Mouse (Mus musculus) liver, embryonic 12.5 days (tissue): ENCODE data around the gene Neurod2. TPM values are rescaled to one million over a fixed set of nuclear protein-coding genes. Genes with fewer than 3 reads are reported as not detected.
A peak's percentile ranks its signal among the peaks of the same experiment; 100 is the strongest.

Experiments
- ATAC-seq: fragments of 200-750 bp; cut with Nextera tagmentation; 2 replicates; pipeline ENCODE4 v1.8.0; 2017; ENCODE audit warnings: moderate number of reproducible peaks, mild to moderate bottlenecking, moderate library complexity
- H3K27ac ChIP-seq: fragments of 300-500 bp; sonication (generic); 2 replicates; pipeline ENCODE4 v1.5.1; 2016; ENCODE audit warnings: mild to moderate bottlenecking
- H3K27me3 ChIP-seq: fragments of 300-500 bp; sonication (generic); replicated peaks from 2 replicates; pipeline ENCODE4 v1.6.1; 2016; ENCODE audit warnings: mild to moderate bottlenecking, moderate library complexity
- H3K36me3 ChIP-seq: fragments of 300-500 bp; sonication (generic); 2 replicates; pipeline ENCODE4 v1.6.1; 2016; ENCODE audit warnings: mild to moderate bottlenecking, moderate library complexity
- H3K4me1 ChIP-seq: fragments of 300-500 bp; sonication (generic); 2 replicates; pipeline ENCODE4 v1.6.1; 2016
- H3K4me2 ChIP-seq: fragments of 300-500 bp; sonication (generic); 2 replicates; pipeline ENCODE4 v1.6.1; 2016; ENCODE audit warnings: mild to moderate bottlenecking, moderate library complexity
- H3K4me3 ChIP-seq: fragments of 300-500 bp; sonication (generic); 2 replicates; pipeline ENCODE4 v1.5.1; 2016; ENCODE audit warnings: mild to moderate bottlenecking, moderate library complexity
- H3K9ac ChIP-seq: fragments of 300-500 bp; sonication (generic); 2 replicates; pipeline ENCODE4 v1.6.1; 2016; ENCODE audit warnings: mild to moderate bottlenecking, moderate library complexity
- H3K9me3 ChIP-seq: fragments of 300-500 bp; sonication (generic); replicated peaks from 2 replicates; pipeline ENCODE4 v1.6.1; 2016; ENCODE audit warnings: mild to moderate bottlenecking, moderate library complexity
- WGBS: fragments of 180-500 bp; shearing (Covaris S2); methylation state at CpG from one replicate; pipeline ENCODE4 v1.1.7; 2016; ENCODE audit not compliant: insufficient replicate concordance; 5-methylcytosine and 5-hydroxymethylcytosine counted together
- polyA plus RNA-seq: library from polyadenylated mRNA; unstranded; fragments of >200 nt; fragmentation: Nextera tagmentation; extraction: Ambion mirVana; gene quantifications from 2 replicates; pipeline ENCODE4 v1.2.1, GENCODE M21; 2016

Neurod2 gene
- polyA plus RNA-seq: not detected in 2 replicates

DNA sequence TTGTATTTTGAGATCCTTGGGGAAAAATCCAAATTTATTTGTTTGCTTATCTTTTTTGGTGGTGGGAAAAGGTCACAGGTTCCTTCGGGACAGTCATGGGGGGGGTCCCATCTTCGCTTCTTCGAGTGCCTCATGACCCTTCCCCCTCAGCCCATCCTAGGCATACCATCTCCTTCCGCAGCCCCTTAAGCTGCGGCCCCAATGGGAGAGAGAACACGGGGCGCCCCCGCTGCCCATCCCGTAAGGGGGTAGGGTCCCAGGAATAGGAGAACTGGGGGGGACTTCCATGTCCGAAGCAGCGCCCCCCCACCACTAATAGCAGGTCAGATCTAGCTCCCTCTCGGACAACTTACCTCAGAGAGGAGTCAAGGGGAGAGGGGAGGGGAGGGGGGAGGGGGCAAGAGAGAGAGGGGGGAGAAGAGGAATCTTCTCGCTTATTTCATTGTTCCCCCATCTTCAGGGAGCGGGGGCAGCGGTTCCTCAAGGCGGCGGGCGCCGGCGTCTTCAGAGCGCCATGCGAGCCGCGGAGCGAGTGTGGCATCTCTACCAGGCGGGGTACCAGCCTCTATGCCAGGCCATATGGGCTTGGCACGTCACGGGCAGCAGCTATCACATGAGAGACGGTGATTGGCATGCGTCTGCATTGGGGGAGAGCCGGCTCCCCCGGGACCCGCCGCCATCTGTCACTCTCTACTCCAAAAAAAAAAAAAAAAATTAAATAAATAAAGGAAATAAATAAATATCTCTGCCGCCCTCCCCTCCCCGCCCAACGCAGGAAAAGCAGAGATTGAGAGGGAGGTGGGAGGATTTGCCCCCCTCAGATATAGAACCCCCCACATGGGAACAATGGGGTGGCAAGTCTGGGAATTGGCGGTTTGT lies at the start of gene Neurod2:
Neurod2 (minus strand) TSS at position 568 of the 879 bp plus-strand sequence.
- Histone ChIP-seq H3K4me2 (peak within 1 kb of the TSS; percentile 28), H3K4me3 (peak within 1 kb of the TSS; percentile 2; the same call in 1 of the 2 replicates), H3K36me3 (no peaks in the 10 kb centered on the region), H3K4me1 (peaks cover 8% of the 10 kb centered on the region; the same call in 1 of the 2 replicates), H3K27ac (no peak within 1 kb of the TSS), H3K9ac (no peak within 1 kb of the TSS), H3K27me3 (peaks cover 100% of the 10 kb centered on the region), H3K9me3 (no peaks in the 10 kb centered on the region)
- ATAC-seq: no peak
- 3% methylated on average over 38 of the region's 38 CpGs for WGBS

DNA sequence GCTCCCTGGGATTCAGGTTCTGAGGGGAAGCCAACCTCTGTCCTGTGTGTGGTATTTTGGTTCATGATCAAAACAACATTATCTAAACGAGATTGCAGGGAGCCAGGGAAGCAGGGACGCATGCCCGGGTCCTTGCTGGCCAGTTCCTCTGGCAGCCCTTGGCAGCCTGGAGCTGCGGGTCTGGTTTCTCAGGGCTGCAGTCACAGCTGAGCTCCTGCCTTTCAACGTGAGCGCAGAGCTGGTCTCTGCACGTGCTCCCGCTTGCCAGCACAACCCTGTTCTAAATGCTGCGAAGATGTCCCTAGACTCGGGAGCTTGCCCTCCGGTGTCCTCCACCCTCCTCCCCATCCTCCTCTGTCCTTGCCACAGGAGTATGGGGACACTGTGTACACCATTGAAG lies 48.3 kb upstream of the Neurod2 start:
- no peaks in the 10 kb centered on the region for H3K27me3 ChIP-seq
- no peak overlapping the region for H3K9ac ChIP-seq
- no peak overlapping the region for H3K4me2 ChIP-seq
- no peaks in the 10 kb centered on the region for H3K9me3 ChIP-seq
- no peak for ATAC-seq
- H3K4me1 ChIP-seq: no peaks in the 10 kb centered on the region
- H3K4me3 ChIP-seq: no peak overlapping the region
- WGBS: 72% methylated on average over 11 of the region's 11 CpGs
- H3K27ac ChIP-seq: no peak overlapping the region
- peaks cover 76% of the 10 kb centered on the region for H3K36me3 ChIP-seq

DNA sequence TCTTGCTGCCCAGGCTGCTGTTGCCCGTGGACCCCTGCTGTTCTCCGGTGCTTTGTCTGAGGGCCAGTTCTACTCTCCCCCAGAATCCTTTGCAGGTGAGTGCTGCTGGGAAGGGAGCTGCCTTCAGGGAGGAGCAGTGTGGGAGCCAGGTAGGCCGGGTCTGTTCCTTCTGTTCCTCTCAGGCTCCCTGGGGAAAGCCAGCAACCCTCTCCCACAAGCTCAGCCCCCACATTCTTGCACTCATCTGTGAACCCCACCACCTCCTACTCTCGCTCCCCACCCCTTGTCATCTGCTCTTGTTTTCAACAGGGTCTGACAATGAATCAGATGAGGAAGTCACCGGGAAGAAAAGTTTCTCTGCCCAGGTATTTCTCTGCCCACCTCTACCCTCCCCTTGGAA lies 47.3 kb upstream of the Neurod2 start:
- H3K27ac ChIP-seq: no peak overlapping the region
- ATAC-seq: no peak
- WGBS: 56% methylated on average over 5 of the region's 5 CpGs
- peaks cover 77% of the 10 kb centered on the region for H3K36me3 ChIP-seq
- H3K4me3 ChIP-seq: no peak overlapping the region
- no peaks in the 10 kb centered on the region for H3K9me3 ChIP-seq
- no peaks in the 10 kb centered on the region for H3K27me3 ChIP-seq
- no peak overlapping the region for H3K4me2 ChIP-seq
- no peak overlapping the region for H3K9ac ChIP-seq
- H3K4me1 ChIP-seq: no peaks in the 10 kb centered on the region

DNA sequence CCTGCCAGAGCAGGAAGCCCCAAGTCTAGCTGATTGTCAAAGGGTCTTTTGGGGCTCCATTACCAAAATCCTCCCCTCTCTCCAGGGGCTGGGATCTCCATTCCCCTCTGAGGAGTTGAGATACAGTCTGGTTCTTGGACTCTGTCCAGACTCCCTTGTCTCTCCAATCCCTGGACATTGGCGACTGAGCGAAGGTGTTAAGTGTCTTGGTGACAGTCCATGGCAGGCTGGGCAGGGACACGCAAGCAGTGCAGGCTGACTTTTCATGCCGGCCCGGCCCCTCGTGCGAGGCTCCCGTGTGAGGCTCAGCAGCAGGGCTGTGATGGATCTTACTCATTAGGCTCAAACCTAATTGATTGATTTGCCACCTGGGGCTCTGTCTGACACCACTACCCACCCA lies 44.8 kb upstream of the Neurod2 start:
- Histone ChIP-seq H3K36me3 (peaks cover 60% of the 10 kb centered on the region), H3K27ac (no peak overlapping the region), H3K27me3 (no peaks in the 10 kb centered on the region), H3K4me3 (no peak overlapping the region), H3K4me2 (no peak overlapping the region), H3K9me3 (no peaks in the 10 kb centered on the region), H3K9ac (no peak overlapping the region), H3K4me1 (no peaks in the 10 kb centered on the region)
- WGBS: 72% methylated on average over 8 of the region's 8 CpGs
- ATAC-seq: no peak

DNA sequence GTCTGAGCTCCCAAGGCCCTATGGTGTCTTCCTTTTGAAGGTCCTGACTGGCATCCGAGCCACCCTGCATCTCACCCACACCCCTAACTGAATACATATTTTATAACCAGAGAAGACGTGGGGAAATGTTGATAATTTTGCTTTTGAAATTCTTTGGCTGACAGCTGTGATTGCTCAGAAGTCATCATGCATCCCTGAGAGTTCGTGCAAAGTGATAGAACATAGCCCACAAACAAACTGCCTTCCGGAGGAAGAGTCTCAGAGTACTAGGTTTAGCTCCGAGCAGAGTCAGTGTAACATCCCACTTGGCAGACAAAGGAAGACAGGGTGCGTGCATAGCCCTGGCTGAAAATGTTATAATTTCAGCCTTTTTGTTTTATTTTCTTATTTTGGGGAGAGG lies 43.8 kb upstream of the Neurod2 start:
- peaks cover 50% of the 10 kb centered on the region for H3K36me3 ChIP-seq
- H3K9me3 ChIP-seq: no peaks in the 10 kb centered on the region
- H3K4me2 ChIP-seq: no peak overlapping the region
- H3K27ac ChIP-seq: no peak overlapping the region
- H3K9ac ChIP-seq: no peak overlapping the region
- no peaks in the 10 kb centered on the region for H3K4me1 ChIP-seq
- H3K27me3 ChIP-seq: no peaks in the 10 kb centered on the region
- 83% methylated on average over 6 of the region's 6 CpGs for WGBS
- ATAC-seq: no peak
- no peak overlapping the region for H3K4me3 ChIP-seq

DNA sequence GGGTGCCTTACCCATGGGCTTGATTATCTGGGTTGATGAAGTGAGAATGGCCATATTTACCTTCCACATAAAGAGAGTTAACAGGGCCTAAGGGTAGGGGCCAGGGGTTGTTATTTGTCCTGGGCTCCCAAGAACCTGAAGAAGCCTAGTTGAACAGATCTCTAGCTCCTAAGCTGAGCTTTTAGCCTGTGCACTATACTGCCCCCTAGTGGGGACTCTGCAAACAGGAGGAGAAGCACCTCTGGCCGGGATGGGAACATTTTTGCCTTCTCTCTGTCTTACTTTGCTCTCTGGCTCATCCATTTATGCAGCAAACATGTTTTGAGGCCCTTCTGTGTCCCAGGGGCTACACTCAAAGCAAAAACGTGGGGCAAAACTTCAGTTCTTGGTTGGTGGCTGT lies 43.0 kb upstream of the Neurod2 start:
- ATAC-seq: no peak
- Histone ChIP-seq H3K4me1 (no peaks in the 10 kb centered on the region), H3K9ac (no peak overlapping the region), H3K27me3 (no peaks in the 10 kb centered on the region), H3K4me3 (no peak overlapping the region), H3K36me3 (peaks cover 42% of the 10 kb centered on the region), H3K27ac (no peak overlapping the region), H3K4me2 (no peak overlapping the region), H3K9me3 (no peaks in the 10 kb centered on the region)
- 12% methylated on average over 2 of the region's 2 CpGs for WGBS

DNA sequence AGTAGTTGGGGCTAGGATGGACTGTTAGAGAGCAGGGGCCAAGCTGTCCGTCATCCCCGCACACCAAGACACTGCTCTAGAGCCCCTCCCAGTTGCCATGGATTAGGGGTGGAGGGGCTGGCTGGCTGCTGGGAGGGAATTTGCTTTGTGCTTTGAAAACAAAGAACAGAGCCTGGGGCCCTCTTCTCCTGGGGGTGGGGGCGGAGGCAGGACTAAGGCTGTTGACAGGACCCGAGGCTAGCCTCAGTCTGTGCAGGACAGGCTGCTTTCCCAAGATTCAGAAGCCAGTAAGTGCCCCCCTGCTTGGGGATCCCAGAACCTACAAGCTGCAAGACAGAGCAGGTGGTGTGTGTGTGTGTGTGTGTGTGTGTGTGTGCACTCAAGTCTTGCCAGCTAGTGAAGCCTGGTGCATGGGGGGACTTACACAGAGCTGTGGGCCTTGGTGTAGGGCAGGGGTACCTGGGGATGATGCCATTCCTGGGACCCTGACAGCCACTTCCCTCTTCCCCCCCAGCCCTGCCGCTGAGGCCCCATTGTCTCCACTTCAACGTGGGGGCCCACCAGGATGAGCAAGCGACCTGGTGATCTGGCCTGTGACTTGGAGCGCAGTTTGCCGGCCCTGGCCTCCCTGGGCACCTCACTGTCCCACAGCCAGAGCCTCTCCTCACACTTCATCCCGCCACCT lies 42.2 kb upstream of the Neurod2 start:
- ATAC-seq: no peak
- Histone ChIP-seq H3K27me3 (no peaks in the 10 kb centered on the region), H3K4me1 (no peaks in the 10 kb centered on the region), H3K36me3 (peaks cover 35% of the 10 kb centered on the region), H3K27ac (no peak overlapping the region), H3K4me2 (no peak overlapping the region), H3K9ac (no peak overlapping the region), H3K4me3 (no peak overlapping the region), H3K9me3 (no peaks in the 10 kb centered on the region)
- 67% methylated on average over 9 of the region's 10 CpGs for WGBS

DNA sequence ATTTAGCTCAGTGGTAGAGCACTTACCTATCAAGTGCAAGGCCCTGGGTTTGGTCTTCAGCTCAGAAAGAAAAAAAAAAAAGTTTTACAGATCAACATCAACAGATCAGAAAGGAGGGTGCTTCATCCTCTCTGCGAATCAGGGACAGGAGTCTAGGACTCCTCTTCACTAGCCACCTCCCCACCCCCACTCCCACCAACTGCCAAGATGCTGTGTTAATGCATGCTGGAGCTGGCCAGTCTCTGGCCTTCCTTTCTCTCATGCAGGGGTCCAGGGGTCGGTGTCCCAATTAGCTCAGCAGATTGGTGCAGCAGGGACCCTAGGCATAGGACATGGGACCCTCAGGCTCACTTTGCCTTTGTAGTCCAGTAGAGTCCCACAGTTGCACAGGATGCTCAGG lies 41.1 kb upstream of the Neurod2 start:
- Histone ChIP-seq H3K4me1 (no peaks in the 10 kb centered on the region), H3K4me3 (no peak overlapping the region), H3K9ac (no peak overlapping the region), H3K4me2 (no peak overlapping the region), H3K9me3 (no peaks in the 10 kb centered on the region), H3K27me3 (no peaks in the 10 kb centered on the region), H3K36me3 (peaks cover 24% of the 10 kb centered on the region), H3K27ac (no peak overlapping the region)
- ATAC-seq: no peak
- WGBS: 83% methylated on average over 2 of the region's 2 CpGs

DNA sequence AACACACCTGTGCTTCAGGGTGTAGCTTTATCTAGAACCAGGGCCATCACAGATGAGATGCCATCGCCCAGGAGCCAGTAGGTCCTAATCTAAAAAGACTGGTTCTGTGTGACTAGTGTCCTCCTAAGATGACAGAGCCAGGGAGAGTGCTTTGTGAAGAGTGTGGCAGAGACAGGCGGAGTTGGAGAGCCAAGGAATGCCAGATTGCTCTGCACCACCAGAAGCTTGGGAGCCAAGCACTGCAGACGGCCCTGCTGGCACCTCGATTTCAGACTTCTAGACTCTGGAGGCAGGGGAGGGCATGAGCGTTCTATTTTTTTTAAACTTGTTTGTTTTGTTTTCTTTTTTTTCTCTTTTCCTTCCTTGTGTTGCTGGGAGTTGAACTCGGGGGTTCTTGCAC lies 39.9 kb upstream of the Neurod2 start:
- H3K4me2 ChIP-seq: no peak overlapping the region
- H3K36me3 ChIP-seq: peaks cover 11% of the 10 kb centered on the region
- no peaks in the 10 kb centered on the region for H3K27me3 ChIP-seq
- no peak overlapping the region for H3K4me3 ChIP-seq
- H3K27ac ChIP-seq: no peak overlapping the region
- H3K4me1 ChIP-seq: peaks cover 1% of the 10 kb centered on the region; the same call in 1 of the 2 replicates
- 67% methylated on average over 6 of the region's 6 CpGs for WGBS
- no peak for ATAC-seq
- no peaks in the 10 kb centered on the region for H3K9me3 ChIP-seq
- no peak overlapping the region for H3K9ac ChIP-seq

DNA sequence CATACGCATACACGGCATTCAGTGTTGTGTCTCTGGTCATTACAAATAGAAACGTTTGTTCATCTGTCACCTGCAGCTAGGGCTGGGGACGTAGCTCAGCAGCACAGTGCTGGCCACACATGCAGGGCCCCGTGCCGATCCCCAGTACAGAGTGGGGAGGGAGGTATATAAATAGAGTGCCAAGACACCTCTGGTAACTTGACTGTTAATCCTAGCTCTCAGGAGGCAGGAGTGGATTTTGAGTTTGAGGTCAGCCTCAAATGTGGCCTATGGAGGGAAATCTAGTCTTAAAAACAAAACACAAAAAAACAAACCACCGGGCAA lies 38.4 kb upstream of the Neurod2 start:
- no peak overlapping the region for H3K27ac ChIP-seq
- no peak overlapping the region for H3K9ac ChIP-seq
- WGBS: 83% methylated on average over 7 of the region's 7 CpGs
- no peak overlapping the region for H3K4me3 ChIP-seq
- no peak for ATAC-seq
- H3K4me1 ChIP-seq: peaks cover 9% of the 10 kb centered on the region
- no peak overlapping the region for H3K4me2 ChIP-seq
- peaks cover 2% of the 10 kb centered on the region; the same call in 1 of the 2 replicates for H3K36me3 ChIP-seq
- H3K27me3 ChIP-seq: no peaks in the 10 kb centered on the region
- no peaks in the 10 kb centered on the region for H3K9me3 ChIP-seq

DNA sequence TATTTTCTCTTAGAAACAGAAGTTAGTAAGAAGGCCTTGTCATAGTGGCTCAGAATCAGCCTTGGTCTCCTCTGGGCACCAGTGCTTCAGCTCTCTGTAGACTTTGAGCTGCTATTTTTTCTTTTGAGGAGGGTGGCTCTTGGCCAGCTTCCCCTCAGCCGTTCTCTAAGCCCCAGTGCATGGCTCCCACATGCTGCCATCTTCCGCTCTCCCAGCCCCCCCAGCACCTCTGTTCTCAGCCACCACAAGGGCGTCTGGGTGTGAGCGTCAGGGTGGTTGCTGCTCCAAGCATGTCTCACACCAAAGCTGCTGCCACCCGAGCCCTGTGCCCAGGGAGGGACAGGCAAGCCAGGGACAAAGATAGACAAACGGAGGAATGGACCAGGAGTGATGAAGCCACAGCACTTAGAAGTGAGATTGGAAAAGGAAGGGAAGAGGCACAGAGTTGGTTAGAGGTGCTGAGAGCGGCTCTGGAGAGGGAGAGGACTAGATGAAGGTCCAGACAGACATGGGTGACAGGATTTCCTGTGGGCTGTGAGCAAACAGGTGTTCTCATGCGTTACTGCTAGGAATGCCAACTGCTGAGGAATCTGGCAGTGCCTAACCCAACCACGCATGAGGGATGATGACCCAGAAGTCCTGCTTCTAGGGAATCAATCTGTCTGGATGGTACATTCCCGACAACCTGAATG lies 37.9 kb upstream of the Neurod2 start:
- Histone ChIP-seq H3K27ac (no peak overlapping the region), H3K9ac (no peak overlapping the region), H3K36me3 (no peaks in the 10 kb centered on the region), H3K27me3 (no peaks in the 10 kb centered on the region), H3K4me1 (peaks cover 10% of the 10 kb centered on the region), H3K9me3 (no peaks in the 10 kb centered on the region), H3K4me2 (no peak overlapping the region), H3K4me3 (no peak overlapping the region)
- no peak for ATAC-seq
- 66% methylated on average over 10 of the region's 10 CpGs for WGBS

DNA sequence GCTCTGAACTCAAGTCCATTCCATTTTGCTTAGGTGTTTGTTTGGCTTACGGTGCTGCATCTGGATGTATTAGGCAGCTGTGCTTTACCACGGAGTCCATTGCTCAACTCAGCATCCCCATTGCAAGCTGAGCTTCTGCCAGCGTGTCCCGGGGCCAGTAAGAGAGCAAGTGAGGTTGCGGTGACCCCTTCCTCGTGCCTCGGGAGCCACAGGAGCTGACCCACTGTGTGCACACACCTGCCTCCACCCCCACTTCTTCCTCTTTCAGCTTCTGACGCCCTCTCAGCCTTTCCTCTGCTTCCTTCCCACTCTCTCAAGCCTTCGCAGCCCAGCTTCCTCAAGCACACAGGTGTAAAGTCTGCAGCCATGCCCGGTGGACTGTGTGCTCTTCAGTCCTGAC lies 36.8 kb upstream of the Neurod2 start:
- H3K27ac ChIP-seq: no peak overlapping the region
- H3K4me2 ChIP-seq: no peak overlapping the region
- WGBS: 54% methylated on average over 10 of the region's 10 CpGs
- ATAC-seq: no peak
- no peaks in the 10 kb centered on the region for H3K27me3 ChIP-seq
- H3K36me3 ChIP-seq: no peaks in the 10 kb centered on the region
- no peak overlapping the region for H3K4me3 ChIP-seq
- H3K9ac ChIP-seq: no peak overlapping the region
- no peaks in the 10 kb centered on the region for H3K9me3 ChIP-seq
- peaks cover 21% of the 10 kb centered on the region for H3K4me1 ChIP-seq
